Mouse (Mus musculus): ENCODE results near the gene Smc6. TPM values are rescaled to one million over a fixed set of nuclear protein-coding genes. Genes with fewer than 3 reads are reported as not detected.

Gene Smc6
- polyA plus RNA-seq, 1 experiment from 2014 or later, result 79.9 TPM

DNA sequence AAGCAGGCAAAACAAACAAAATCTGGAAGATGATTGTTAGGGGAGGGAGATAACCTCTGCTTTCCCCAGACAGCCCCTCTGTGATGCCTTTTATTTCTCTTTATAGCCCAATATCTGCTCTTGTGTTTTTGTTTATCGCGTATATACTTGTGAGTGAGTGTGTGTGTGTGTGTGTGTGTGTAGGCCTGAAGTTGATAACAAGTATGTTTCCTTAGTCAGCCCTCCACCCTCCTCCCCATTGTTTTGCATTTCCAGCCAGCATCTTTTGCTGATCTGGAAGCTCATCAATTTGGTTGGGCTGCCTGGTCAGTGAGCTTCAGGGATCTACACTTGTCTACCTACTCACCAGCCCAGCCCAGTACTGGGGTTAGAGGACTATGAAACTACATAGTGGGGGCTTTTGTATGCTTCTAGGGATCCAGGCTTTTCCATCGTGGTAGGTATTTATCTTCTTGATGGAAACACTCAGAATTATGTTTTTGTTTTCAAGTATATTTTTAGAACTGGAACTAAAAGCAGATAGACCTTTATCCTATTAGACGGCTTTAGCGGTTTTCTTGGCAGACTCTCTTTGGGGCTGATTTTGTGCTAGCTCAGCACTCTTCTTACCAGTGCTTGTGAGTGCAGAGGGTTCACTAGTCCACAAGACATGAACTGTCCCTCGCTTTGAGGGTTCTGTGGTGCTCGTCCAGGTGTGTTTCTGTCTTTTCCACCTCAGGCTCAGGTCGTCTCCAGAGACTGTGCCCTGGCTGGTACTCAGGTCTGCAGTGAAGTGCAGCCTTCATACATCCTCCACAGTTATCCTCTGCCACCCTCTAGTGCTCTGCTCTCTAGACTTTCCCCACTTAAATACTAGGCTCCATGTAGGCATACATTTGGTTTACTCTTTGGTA lies 41.3 kb downstream of the Smc6 start:
- Histone ChIP-seq H3K27me3 (replicated peaks) (no peaks in the 10 kb centered on the region), H3K27ac (no peak overlapping the region), H3K4me1 (no peaks in the 10 kb centered on the region), H3K36me3 (peaks cover 78% of the 10 kb centered on the region), H3K9me3 (replicated peaks) (no peaks in the 10 kb centered on the region), H3K4me3 (no peak overlapping the region), H3K9ac (no peak overlapping the region), H3K4me2 (no peak overlapping the region)
- 82% methylated on average over 8 of the region's 8 CpGs for WGBS (ENCODE audit: insufficient replicate concordance)
- ATAC-seq, result no peak

DNA sequence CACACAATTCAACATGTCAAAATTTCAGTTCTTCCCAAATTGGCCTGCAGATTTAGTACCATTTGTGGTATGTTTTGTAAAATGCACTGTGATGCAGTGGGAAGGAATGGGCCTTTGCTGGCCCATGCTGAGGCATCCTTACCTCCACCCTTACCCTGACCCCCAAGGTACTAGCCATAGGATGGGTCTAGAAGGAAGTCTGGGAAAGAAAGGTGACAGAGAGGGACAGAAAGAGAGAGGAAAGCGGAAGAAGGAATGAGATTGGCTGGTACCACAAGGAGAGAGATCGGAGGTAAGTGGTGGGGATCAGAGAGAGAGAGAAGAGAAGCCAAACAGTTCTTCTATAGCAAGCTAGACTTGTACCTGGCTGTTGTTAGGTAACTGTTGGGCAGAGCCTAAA lies 45.4 kb downstream of the Smc6 start:
- peaks cover 73% of the 10 kb centered on the region for H3K36me3 ChIP-seq

DNA sequence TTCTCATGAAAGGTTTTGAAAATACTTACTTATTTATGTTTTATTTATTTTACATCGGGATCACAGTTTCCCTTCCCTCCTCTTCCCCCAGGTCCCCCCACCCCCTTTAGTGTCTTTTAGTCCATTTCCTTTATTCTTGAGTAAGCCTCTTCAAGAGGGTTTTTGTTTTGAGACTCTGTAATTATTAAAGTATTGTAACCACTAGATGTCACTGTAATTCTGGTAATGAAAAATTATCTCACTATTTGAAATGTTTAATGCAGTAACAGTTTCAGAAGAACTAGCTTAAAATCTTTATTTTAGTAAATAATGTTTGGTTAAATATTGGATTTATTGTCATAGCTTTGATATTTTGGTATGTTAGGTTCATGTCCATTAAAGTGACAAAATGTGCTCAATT lies 48.2 kb downstream of the Smc6 start:
- WGBS (ENCODE audit: insufficient replicate concordance), result 64% methylated on average over 1 of the region's 1 CpGs
- no peak for ATAC-seq
- no peak overlapping the region for H3K4me3 ChIP-seq

More for the DNA sequence above, 45.4 kb downstream of the Smc6 start:
- ATAC-seq, result no peak
- Histone ChIP-seq H3K4me3 (no peak overlapping the region), H3K27me3 (replicated peaks) (no peaks in the 10 kb centered on the region), H3K9ac (no peak overlapping the region), H3K27ac (no peak overlapping the region), H3K4me1 (no peaks in the 10 kb centered on the region), H3K4me2 (no peak overlapping the region), H3K9me3 (replicated peaks) (no peaks in the 10 kb centered on the region)
- 90% methylated on average over 2 of the region's 2 CpGs for WGBS (ENCODE audit: insufficient replicate concordance)

DNA sequence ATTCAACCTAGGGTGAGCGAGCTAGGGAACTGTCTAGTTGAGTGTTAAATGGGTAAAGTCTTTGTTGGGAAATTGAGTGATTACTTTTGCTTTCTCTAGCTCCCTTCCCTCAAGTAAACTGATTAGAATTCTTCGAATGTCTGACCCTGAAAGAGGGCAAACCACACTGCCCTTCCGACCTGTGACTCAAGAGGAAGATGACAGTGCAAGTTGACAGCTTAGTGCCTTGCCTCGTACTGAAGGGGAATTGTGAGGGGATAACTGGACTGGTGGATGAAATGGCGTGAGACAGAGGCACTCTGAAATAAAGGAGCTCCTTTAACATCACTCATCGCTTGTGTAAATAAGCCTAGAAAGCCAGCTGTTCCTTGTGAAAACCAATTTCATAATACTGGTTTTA lies 52.0 kb downstream of the Smc6 start:
- H3K27ac ChIP-seq, result no peak overlapping the region
- WGBS (ENCODE audit: insufficient replicate concordance), result 56% methylated on average over 6 of the region's 6 CpGs
- no peaks in the 10 kb centered on the region for H3K9me3 ChIP-seq (replicated peaks)
- H3K36me3 ChIP-seq, result peaks cover 51% of the 10 kb centered on the region
- no peak overlapping the region for H3K4me3 ChIP-seq
- no peak overlapping the region for H3K4me2 ChIP-seq
- ATAC-seq, result no peak
- no peaks in the 10 kb centered on the region for H3K27me3 ChIP-seq (replicated peaks)
- H3K9ac ChIP-seq, result no peak overlapping the region
- no peaks in the 10 kb centered on the region for H3K4me1 ChIP-seq

More for the DNA sequence above, 48.2 kb downstream of the Smc6 start:
- peaks cover 69% of the 10 kb centered on the region for H3K36me3 ChIP-seq
- H3K4me2 ChIP-seq, result no peak overlapping the region
- no peak overlapping the region for H3K27ac ChIP-seq
- no peaks in the 10 kb centered on the region for H3K27me3 ChIP-seq (replicated peaks)
- no peaks in the 10 kb centered on the region for H3K9me3 ChIP-seq (replicated peaks)
- no peak overlapping the region for H3K9ac ChIP-seq
- no peaks in the 10 kb centered on the region for H3K4me1 ChIP-seq

DNA sequence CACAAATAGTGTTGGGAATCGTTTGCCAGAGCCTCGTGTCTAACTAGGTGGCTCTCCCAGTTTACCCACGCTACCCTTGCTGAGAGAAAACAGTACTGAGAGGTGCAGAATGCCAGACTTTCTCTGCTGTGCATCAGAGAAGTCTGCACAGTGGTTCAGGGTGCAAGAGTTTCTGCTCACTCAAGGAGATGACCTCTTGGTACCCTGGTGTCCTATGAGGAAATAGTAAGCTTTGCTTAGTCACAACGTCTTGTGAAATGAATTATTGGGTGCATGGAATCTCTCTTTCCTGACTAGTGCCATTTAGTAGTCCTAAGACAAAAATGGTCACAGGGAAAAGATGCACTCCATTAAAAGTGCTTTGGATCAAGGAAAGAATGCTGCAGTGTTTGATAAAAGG lies 58.8 kb downstream of the Smc6 start:
- H3K4me3 ChIP-seq, result no peak overlapping the region
- 52% methylated on average over 4 of the region's 4 CpGs for WGBS (ENCODE audit: insufficient replicate concordance)
- no peak overlapping the region for H3K9ac ChIP-seq

DNA sequence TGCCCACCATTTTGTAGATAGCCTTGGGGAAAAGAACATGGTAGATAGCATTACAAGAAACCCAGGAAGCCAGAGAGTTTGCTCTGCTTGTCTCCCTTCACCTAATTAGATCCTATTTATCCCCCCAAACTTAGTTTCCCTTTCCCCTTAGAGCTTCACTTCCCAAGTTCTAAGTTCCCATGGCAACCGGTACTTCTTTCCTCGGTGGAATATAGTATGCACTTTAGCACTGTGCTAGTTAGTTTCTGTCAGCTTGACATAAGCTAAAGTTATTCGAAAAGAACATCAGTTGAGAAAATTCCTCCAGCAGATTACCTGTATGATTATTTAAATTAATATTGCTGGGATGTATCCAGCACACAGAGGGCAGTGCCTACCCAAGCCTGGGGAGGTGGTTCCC lies 60.8 kb downstream of the Smc6 start:
- WGBS (ENCODE audit: insufficient replicate concordance), result 67% methylated on average over 3 of the region's 3 CpGs
- H3K9ac ChIP-seq, result no peak overlapping the region
- ATAC-seq, result no peak
- H3K9me3 ChIP-seq (replicated peaks), result no peaks in the 10 kb centered on the region
- H3K27ac ChIP-seq, result no peak overlapping the region
- no peaks in the 10 kb centered on the region for H3K27me3 ChIP-seq (replicated peaks)
- no peak overlapping the region for H3K4me3 ChIP-seq
- no peak overlapping the region for H3K4me2 ChIP-seq
- H3K4me1 ChIP-seq, result 0 out of 2 replicates have a peak, but pooled peaks cover 5% of the 10 kb centered on the region
- H3K36me3 ChIP-seq, result 0 out of 2 replicates have a peak, but pooled peaks cover under 1% of the 10 kb centered on the region

More for the DNA sequence above, 58.8 kb downstream of the Smc6 start:
- 0 out of 2 replicates have a peak, but pooled peaks cover 5% of the 10 kb centered on the region for H3K4me1 ChIP-seq
- no peak overlapping the region for H3K4me2 ChIP-seq
- H3K27me3 ChIP-seq (replicated peaks), result no peaks in the 10 kb centered on the region
- no peak for ATAC-seq
- H3K27ac ChIP-seq, result no peak overlapping the region
- no peaks in the 10 kb centered on the region for H3K9me3 ChIP-seq (replicated peaks)
- peaks cover 6% of the 10 kb centered on the region; the same call in 1 of the 2 replicates for H3K36me3 ChIP-seq

DNA sequence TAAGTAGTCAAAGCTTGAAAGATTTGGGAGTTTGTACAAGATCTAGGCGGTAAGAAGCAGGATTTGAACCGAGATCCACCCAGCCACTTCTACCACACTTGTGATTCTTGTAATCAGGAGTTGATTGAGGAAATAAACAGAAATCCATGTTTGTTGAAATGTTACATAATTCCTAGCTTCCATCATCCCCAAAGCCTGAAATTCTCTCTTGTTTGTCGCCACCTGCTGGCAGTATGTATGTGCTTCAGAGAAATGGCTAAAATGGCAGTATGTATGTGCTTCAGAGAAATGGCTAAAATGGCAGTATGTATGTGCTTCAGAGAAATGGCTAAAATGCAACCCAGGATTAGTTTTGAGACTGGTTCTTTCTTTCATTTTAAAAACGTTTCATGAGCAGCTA lies 71.2 kb downstream of the Smc6 start:
- Histone ChIP-seq H3K4me3 (no peak overlapping the region), H3K9me3 (replicated peaks) (no peaks in the 10 kb centered on the region), H3K4me2 (no peak overlapping the region), H3K27ac (no peak overlapping the region), H3K27me3 (replicated peaks) (no peaks in the 10 kb centered on the region), H3K4me1 (no peaks in the 10 kb centered on the region), H3K9ac (no peak overlapping the region), H3K36me3 (no peaks in the 10 kb centered on the region)
- 32% methylated on average over 4 of the region's 4 CpGs for WGBS (ENCODE audit: insufficient replicate concordance)
- no peak for ATAC-seq

DNA sequence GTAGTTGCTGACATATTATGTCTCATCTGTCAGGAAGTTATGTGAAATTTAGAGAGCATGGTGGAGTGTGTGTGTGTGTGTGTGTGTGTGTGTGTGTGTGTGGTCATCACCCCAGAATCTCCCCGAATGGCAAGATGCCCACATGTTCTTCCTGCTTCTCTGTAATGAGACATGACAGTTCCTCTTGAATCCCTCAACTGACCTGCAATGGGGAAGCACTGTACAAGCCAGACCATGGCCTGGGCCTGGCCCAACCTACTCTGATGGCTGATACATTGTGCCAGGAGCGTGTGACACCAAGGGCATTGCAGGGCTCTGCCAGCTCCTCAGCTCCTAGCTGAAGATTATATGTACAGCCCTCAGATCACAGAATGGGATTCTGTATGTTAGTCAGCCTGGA lies 72.6 kb downstream of the Smc6 start:
- no peaks in the 10 kb centered on the region for H3K4me1 ChIP-seq
- H3K36me3 ChIP-seq, result no peaks in the 10 kb centered on the region
- H3K9me3 ChIP-seq (replicated peaks), result no peaks in the 10 kb centered on the region
- WGBS (ENCODE audit: insufficient replicate concordance), result 59% methylated on average over 2 of the region's 2 CpGs
- no peak overlapping the region for H3K27ac ChIP-seq
- H3K4me2 ChIP-seq, result no peak overlapping the region
- ATAC-seq, result no peak
- H3K9ac ChIP-seq, result no peak overlapping the region
- no peak overlapping the region for H3K4me3 ChIP-seq
- H3K27me3 ChIP-seq (replicated peaks), result no peaks in the 10 kb centered on the region

DNA sequence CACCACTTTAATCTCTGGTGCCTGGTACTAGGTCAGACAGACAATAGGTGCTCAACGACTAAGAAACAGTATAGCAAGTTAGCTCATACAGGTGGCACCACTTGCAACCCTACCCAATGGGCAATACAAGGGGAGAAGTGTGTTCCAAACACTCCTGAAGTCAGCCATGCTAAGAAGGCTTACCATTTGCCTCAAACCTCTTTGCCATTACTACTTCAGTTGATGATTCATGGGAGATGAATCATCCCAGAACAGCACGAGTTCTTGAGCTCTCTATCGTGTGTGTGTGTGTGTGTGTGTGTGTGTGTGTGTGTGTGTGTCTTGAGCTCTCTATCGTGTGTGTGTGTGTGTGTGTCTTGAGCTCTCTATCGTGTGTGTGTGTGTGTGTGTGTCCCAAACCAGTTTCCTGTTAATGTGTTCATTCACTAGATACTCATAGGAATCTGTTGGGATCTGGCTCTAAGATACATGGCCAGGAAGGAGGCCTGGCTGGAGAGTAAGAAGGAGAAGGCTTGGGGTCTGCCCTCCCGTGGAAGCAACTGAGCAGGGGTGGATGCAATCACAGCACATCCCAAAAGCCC lies 76.4 kb downstream of the Smc6 start:
- no peak overlapping the region for H3K9ac ChIP-seq
- 52% methylated on average over 6 of the region's 6 CpGs for WGBS (ENCODE audit: insufficient replicate concordance)

DNA sequence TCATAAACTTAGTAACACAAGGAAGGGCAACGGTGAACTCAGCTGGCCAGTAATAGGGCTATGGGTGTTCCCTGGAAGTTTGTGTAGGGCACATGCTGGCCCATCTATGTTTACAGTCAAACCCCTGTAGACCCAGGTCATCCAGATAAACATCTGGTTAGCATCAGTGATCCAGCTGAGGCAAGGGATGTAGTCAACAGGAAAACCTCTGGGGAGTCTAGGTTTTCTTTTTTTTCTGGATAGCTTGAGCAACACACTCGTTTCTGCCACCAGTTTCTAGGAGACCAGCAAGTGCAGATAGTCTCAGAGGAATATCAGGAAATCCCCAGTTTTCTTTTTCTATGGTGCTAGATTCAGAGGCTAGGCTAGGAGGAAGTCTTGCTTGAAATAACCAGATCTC lies 80.3 kb downstream of the Smc6 start:
- ATAC-seq, result no peak
- H3K9ac ChIP-seq, result no peak overlapping the region
- 32% methylated on average over 2 of the region's 2 CpGs for WGBS (ENCODE audit: insufficient replicate concordance)
- no peaks in the 10 kb centered on the region for H3K27me3 ChIP-seq (replicated peaks)
- H3K9me3 ChIP-seq (replicated peaks), result no peaks in the 10 kb centered on the region
- H3K27ac ChIP-seq, result no peak overlapping the region
- H3K4me2 ChIP-seq, result no peak overlapping the region
- no peaks in the 10 kb centered on the region for H3K36me3 ChIP-seq
- H3K4me3 ChIP-seq, result no peak overlapping the region
- H3K4me1 ChIP-seq, result no peaks in the 10 kb centered on the region

More for the DNA sequence above, 76.4 kb downstream of the Smc6 start:
- Histone ChIP-seq H3K27me3 (replicated peaks) (no peaks in the 10 kb centered on the region), H3K4me3 (no peak overlapping the region), H3K36me3 (no peaks in the 10 kb centered on the region), H3K27ac (no peak overlapping the region), H3K9me3 (replicated peaks) (no peaks in the 10 kb centered on the region), H3K4me2 (no peak overlapping the region), H3K4me1 (no peaks in the 10 kb centered on the region)
- ATAC-seq, result no peak

DNA sequence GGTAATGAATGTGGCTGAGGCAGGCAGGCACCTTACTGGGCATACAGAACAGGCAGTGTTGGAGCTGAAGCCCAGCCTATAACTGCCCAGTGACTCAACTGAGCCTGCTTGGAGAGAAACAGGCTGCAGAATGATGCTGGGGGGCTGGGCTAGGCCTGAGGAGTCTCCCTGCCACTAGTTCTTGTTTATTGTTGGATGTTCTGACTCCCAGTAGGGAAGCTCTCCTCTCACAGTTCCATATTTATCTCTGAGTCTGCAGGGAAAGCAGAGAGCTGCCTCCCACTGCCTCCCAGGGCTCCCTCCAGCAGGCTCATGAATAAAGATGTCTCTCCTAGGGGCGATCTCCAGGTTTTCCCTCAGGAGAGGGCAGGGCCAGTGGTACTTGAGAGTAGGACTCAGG lies 82.7 kb downstream of the Smc6 start:
- no peaks in the 10 kb centered on the region for H3K36me3 ChIP-seq
- H3K9ac ChIP-seq, result no peak overlapping the region
- no peaks in the 10 kb centered on the region for H3K27me3 ChIP-seq (replicated peaks)
- 16% methylated on average over 1 of the region's 1 CpGs for WGBS (ENCODE audit: insufficient replicate concordance)
- no peaks in the 10 kb centered on the region for H3K9me3 ChIP-seq (replicated peaks)
- no peak overlapping the region for H3K4me2 ChIP-seq
- H3K4me3 ChIP-seq, result no peak overlapping the region
- no peaks in the 10 kb centered on the region for H3K4me1 ChIP-seq
- ATAC-seq, result no peak
- H3K27ac ChIP-seq, result no peak overlapping the region

DNA sequence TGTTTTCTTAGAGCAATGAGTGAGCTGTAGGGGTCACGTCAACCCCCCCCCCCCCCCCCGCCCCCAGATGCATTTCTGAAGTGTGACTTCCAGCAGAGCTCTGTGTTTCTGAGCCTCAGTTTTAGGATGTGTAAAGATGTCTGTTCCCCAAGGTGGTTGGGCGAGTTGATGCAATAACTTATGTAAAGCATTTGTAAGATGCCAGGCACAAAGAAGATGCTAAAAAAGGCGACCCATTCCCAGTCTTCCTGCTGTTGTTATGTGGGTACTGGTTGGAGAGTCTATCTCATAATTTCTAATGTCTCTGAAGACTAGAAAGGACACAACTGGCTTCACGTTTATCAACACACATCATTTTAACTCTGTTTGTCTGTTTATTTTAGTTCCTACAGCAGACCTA lies 84.2 kb downstream of the Smc6 start:
- Histone ChIP-seq H3K9me3 (replicated peaks) (no peaks in the 10 kb centered on the region), H3K9ac (no peak overlapping the region), H3K4me3 (no peak overlapping the region), H3K27me3 (replicated peaks) (no peaks in the 10 kb centered on the region), H3K27ac (no peak overlapping the region), H3K4me1 (no peaks in the 10 kb centered on the region), H3K4me2 (no peak overlapping the region), H3K36me3 (no peaks in the 10 kb centered on the region)
- WGBS (ENCODE audit: insufficient replicate concordance), result 35% methylated on average over 5 of the region's 5 CpGs
- ATAC-seq, result no peak
